16 mouse cellular contexts compared by ENCODE assay signal in the genomic region with DNA sequence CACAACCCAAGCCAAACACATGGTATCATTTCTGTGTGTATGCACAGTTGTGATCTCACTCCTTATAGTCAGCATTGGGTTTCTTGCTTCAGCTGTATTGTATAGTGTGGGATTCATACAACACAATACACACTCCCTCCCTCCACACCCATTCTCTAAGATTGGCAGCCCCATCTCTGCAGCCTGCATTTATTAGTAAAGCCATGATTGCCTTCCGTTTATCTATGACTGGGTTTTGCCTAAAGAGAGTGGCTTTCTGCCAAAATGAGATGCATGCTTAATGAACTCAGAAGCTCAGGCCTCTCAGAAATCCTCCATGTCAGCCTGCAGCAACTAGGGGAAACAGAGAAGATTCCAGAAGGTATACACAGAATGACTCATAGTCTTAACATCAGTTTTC.
DNase-seq lines count a peak whose midpoint lies in the region; ATAC-seq and TF ChIP-seq lines count a peak whose summit lies in the region.
"Had no signal": no experiment of that assay in that cellular context is flagged by ENCODE, and none has a peak within 500 bp of the region (broad histone marks: within the 10 kb centered on the region; RNA-seq: fewer than 3 reads in every experiment).

No protein-coding gene starts in this region.

- DNase-seq in left cerebral cortex, postnatal 4 days: peak; percentile 2
- no peak for DNase-seq in left cerebral cortex, adult 9 months (ENCODE audit: low spot score in 2 of 2)
- DNase-seq in brain, embryonic 18.5 days (ENCODE audit: low read depth, low spot score): peak; percentile 34
- DNase-seq in hindbrain, embryonic 14.5 days (ENCODE audit: low spot score): peak; percentile 59
- DNase-seq in midbrain, postnatal 0 days (ENCODE audit: low spot score): peak; percentile 57
- no peak for DNase-seq in kidney, adult 9 months
- no peak for DNase-seq in ovary, adult 18-20 months (ENCODE audit: low spot score)
- DNase-seq in lung, postnatal 10 days: no peak
- DNase-seq: adrenal gland, postnatal 14 days; cerebellum, postnatal 14 days; gastrocnemius, adult 2 months; heart, adult 18-20 months had no signal

- no peaks in the 10 kb centered on the region for H3K27me3 ChIP-seq in hindbrain, embryonic 14.5 days (ENCODE audit: control insufficient read depth, insufficient read depth, low read length)
- H3K27me3 ChIP-seq in midbrain, postnatal 0 days (ENCODE audit: insufficient read depth, low read length): no peaks in the 10 kb centered on the region
- H3K27me3 ChIP-seq: kidney, embryonic 15.5 days; lung, embryonic 15.5 days had no signal

- no peaks in the 10 kb centered on the region for H3K36me3 ChIP-seq in hindbrain, embryonic 14.5 days (replicated peaks; ENCODE audit: control insufficient read depth, insufficient read depth)
- no peaks in the 10 kb centered on the region for H3K36me3 ChIP-seq in midbrain, postnatal 0 days (ENCODE audit: insufficient read depth, low read length)
- H3K36me3 ChIP-seq: kidney, embryonic 15.5 days; lung, embryonic 15.5 days had no signal

- intact Hi-C loops in left cerebral cortex, postnatal 4 days (cut with DNase I): no loop called here

- no peak overlapping the region for H3K4me3 ChIP-seq in hindbrain, embryonic 14.5 days (replicated peaks; ENCODE audit: low read length)
- H3K4me3 ChIP-seq in midbrain, postnatal 0 days (ENCODE audit: low read depth, low read length): no peak overlapping the region
- H3K4me3 ChIP-seq: gastrocnemius, adult 2 months; kidney, embryonic 15.5 days; layer of hippocampus, adult 2 months; lung, embryonic 15.5 days had no signal

- TF ChIP-seq CTCF in midbrain, postnatal 0 days (IDR thresholded peaks at IDR 0.05): no peak

- peak overlapping the region; percentile 40 for H3K27ac ChIP-seq in hindbrain, embryonic 14.5 days
- 0 out of 2 replicates have a peak overlapping the region, but pooled peaks have one; percentile 34 for H3K27ac ChIP-seq in midbrain, postnatal 0 days (ENCODE audit: low read depth, low read length)
- H3K27ac ChIP-seq: gastrocnemius, adult 2 months; kidney, embryonic 15.5 days; layer of hippocampus, adult 2 months; lung, embryonic 15.5 days had no signal

- peak; percentile 60; the same call in 1 of the 2 replicates for ATAC-seq in hindbrain, embryonic 14.5 days (ENCODE audit: low FRiP score)
- ATAC-seq in midbrain, postnatal 0 days (ENCODE audit: low FRiP score): 0 out of 2 replicates have a peak, but pooled peaks have one; percentile 20
- ATAC-seq: inflammation-experienced regulatory T-cells, adult 6 months had no signal

- H3K9ac ChIP-seq in hindbrain, embryonic 14.5 days: no peak overlapping the region
- H3K9ac ChIP-seq in midbrain, postnatal 0 days (replicated peaks; ENCODE audit: low read length, poor library complexity, severe bottlenecking): no peak overlapping the region
- H3K9ac ChIP-seq: kidney, embryonic 15.5 days; lung, embryonic 15.5 days had no signal

- WGBS in hindbrain, embryonic 14.5 days: 10% methylated on average over 1 of the region's 1 CpGs
- 14% methylated on average over 1 of the region's 1 CpGs for WGBS in midbrain, postnatal 0 days

- H3K4me1 ChIP-seq in hindbrain, embryonic 14.5 days (replicated peaks; ENCODE audit: control insufficient read depth, insufficient read depth, low read length): peaks cover 3% of the 10 kb centered on the region; the same call in 1 of the 2 replicates
- no peaks in the 10 kb centered on the region; the same call in 1 of the 2 replicates for H3K4me1 ChIP-seq in midbrain, postnatal 0 days (ENCODE audit: insufficient read depth, low read length)
- H3K4me1 ChIP-seq: kidney, embryonic 15.5 days; lung, embryonic 15.5 days had no signal

- no peak overlapping the region for H3K4me2 ChIP-seq in hindbrain, embryonic 14.5 days (replicated peaks)
- no peak overlapping the region for H3K4me2 ChIP-seq in midbrain, postnatal 0 days (ENCODE audit: low read depth, low read length, poor library complexity, severe bottlenecking)
- H3K4me2 ChIP-seq: kidney, embryonic 15.5 days; lung, embryonic 15.5 days had no signal

- no peaks in the 10 kb centered on the region for H3K9me3 ChIP-seq in hindbrain, embryonic 14.5 days (ENCODE audit: control insufficient read depth, low read length)
- no peaks in the 10 kb centered on the region for H3K9me3 ChIP-seq in midbrain, postnatal 0 days (ENCODE audit: low read length)
- H3K9me3 ChIP-seq: kidney, embryonic 15.5 days; lung, embryonic 15.5 days had no signal

Comparison
In these comparisons a context has a peak if more than half of its experiments do, and no peak if none do; other contexts are left out.
1. DNase-seq: peak in left cerebral cortex, postnatal 4 days (single experiment), brain, embryonic 18.5 days (single experiment), hindbrain, embryonic 14.5 days (single experiment) and midbrain, postnatal 0 days (single experiment); none in left cerebral cortex, adult 9 months (0 of 2), kidney, adult 9 months (single experiment), ovary, adult 18-20 months (single experiment) and lung, postnatal 10 days (single experiment).